Mouse (Mus musculus): ENCODE data around the gene Plcb3.

Plcb3 gene

DNA sequence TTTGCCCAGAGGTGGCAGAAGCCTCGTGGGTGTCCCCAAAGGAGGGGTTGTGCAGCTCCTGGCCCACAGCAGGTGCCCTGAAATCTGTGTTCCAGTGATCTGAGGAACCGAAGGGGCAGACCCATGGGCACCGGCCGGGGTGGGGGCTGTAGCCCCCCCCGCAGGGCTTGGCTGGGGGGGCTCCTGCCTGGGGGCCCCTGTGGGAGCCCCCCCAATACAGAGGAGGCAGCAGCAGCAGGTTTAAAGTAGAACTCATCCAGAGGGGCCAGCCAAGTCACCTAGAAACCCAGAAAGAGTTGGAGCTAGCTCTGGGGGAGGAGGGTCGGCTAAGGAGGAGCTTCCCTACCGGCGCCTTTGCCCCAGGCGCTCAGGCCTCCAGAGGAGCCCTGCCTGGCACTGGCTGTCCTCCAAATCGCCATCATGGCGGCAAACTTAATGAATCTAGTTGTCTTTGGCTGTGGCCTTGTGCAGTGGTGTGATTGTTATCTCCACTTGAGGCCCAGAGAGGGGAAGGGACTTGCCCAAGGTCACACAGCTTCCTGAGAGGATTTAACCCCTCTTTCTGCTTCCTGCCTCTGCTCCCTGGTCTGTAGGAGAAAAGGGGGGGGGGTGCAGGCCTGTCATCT, 5.7 kb downstream of the Plcb3 start:
- no peak for DNase-seq (ENCODE audit: extremely low spot score)

DNA sequence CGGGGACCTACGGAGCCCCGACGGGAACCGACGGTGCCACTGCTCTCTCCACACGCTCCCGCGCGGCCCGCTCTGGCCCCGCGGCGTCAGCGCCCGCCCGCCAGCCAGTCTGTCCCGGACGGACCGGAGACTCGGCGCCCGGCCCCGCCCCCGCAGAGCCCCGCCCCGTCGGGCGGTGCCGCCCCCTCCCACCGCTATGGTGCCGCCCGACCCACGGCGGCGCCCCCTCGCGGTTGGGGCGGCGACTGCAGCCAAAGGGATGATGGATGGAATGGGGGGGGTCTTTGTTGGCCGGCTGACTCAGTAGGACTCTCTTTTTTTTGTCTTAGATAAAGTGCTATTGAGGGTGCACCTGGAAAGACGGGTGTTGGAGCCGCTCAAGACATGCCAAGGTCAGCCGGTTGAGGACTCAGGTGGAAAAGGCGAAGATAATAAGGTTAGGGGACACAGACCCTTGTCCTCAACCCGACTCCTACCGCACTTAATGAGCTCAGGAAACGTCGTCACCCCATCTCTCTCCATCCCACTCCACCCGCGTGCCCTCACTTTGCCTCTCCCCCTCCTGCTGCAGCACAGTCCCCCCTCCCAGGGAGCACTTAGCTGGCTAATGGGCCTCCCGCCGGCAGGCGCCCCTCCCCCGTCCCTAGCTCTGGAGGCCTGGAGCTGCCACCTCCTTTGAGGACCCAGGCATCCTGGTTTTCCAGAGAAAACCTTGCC, 6.4 kb downstream of the Plcb3 start:
- DNase-seq (ENCODE audit: extremely low spot score): peak; percentile 81

DNA sequence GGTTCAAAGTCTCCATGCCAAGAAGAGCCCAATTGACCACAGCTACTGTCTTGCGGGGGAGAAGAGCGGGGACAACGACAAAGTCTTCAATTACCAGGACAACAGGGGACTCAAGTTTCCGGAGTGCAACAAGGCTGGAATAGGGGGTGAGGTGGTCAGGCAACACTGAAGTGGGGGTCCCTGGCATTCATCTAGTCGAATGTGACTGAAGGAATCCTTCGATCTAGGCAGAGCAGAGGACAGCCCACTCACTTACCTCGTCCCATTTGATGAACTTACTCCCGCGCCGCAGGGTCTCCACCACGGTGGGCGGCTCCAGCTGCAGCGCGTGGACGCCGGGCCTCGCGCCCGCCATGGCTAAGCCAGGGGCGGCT, 7.0 kb downstream of the Plcb3 start:
- DNase-seq (ENCODE audit: extremely low spot score): no peak

DNA sequence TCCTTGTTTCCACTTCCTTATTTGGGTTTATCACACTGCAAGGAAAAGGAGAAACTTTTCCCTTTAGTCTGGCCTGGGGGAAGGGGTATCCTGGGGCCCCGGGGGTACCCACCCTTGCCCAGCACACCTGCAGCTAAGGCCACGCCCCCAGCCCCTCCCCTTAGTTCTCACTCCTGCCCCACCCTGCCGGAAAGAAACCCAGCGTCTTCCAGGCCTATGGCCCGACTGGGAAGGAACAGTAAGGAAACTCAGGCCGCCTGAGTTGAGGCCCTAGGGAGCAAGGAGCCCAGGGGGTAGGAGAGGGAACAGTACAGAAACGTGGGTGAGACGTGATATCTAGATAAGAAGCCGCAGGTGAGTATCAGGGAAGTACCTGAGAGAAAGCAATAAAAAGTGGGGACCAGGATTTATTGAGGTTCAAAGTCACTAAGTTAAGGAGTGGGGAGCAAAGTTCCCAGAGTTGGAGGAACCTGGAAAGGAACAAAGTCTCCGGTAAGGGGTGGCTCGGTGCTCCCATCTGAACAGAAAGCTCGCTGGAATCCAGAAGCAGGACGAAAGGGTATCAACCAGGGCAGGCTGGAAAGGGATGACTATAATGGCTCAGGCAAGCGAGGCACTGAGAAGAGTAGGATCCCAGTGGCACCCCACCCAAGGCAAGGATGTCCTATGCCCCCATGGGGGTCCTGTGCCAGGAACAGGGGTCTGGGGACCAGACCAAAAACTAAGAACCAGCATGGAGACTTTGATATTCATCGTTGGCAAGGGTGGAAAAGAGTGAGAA, 7.6 kb downstream of the Plcb3 start:
- DNase-seq (ENCODE audit: extremely low spot score): no peak

DNA sequence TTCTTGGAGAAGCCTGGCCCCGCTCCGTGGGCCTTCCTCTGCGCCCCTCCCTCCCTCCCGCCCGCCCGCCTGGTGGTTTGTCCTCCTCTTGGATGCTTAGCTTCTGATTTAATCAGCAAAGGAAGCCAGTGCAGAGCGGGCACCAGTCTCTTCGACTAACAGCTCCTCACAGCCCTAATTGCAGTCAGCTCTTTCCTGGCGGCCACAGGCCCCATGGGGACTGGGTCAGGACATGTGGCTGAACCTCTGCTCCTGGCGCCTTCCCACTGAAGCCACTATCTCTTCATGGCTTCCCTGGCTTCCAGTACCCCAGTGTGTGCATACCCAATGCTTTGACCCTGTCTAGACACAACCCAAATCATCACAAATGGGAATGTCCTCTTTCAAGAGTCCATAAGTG, 19.8 kb downstream of the Plcb3 start:
- DNase-seq (ENCODE audit: extremely low spot score): no peak

DNA sequence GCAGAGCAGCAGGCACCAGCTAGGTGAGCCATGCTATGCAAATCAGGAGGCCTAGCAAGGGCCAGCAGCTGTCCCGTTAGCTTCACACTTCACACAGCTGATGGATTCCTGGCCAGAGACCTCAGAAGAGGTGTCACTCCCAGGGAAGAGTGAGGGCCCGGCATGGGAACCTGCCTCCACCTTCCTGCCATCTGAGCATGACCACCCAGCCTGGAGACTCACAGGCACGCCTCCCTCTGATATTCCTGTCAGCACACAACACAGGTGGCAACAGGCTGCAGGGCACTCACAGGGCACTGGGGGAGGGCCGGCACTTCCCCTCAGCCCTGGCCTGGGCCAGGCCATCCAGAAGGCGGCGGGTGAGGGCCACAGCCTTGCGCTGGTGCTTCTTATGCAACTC, 20.8 kb downstream of the Plcb3 start:
- no peak for DNase-seq (ENCODE audit: extremely low spot score)

DNA sequence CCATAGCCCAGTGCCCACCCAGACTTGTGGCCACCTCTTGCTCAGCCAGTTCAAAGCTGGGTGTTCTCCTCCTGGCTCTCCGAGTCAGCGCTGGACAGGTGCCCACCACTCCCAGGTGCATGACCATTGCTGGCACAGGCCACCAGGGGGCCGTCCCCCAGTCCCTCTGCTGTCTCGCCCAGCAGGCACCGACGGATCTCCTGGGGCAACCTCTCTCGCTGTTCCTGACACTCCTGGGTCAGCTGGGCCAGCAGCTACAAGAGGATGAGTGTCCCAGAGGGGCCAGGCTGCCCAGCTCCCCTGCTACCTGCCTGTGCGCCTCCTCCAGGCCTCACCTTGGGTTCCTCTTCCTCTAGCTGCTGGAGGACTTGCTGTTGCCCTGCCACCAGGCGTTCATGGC, 22.2 kb downstream of the Plcb3 start:
- no peak for DNase-seq (ENCODE audit: extremely low spot score)

DNA sequence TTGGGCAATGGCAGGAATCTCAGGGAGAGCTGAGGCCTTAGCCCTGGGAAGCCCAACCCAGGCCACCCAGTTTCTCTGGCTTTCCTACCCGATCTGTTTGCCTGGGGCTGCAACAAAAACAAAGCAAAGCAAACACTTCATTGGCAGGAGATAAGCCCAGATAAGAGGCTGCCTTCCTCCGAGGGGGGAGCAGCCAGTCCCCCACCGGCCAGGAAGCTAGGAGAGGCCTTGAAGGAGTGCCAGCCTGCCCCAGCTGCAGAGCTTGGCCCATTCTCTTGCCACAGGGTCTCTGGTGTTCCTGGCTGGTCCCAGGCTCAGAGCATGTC, 23.6 kb downstream of the Plcb3 start:
- no peak for DNase-seq (ENCODE audit: extremely low spot score)

DNA sequence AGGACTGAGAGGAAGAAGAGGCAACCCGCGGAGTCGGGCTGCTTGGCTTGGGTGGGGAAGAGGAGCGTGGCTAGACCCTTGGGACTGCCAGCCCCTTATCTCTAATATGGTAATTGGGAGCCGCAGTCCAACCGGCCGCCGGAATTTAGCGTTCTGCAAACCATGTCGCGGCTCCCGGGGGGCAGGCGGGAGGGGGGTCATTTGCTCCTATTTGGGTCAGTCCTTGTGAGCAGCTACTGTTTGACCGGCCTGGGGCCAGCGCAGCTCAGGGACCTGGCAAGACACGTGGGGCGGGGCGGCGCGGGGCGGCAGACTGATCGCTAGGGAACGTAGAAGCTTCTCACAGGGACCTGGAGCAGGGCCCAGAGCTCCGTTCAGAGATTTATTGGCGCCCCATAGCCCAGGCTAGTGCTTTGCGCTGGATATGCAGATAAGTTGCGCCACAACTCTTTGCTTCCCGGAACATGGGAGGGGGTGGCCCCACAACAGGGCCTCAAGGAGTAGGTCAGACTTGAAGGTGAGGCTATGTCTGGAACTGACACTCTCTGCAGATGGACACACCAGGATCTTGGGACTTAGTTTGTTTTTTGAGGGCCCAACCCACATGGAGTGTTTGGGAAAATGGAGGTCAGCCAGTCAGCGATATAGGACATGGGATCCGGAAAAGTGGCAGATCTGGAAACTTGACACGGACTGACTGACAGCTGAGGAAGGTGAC, 24.1 kb downstream of the Plcb3 start:
- peak; percentile 69 for DNase-seq (ENCODE audit: extremely low spot score)

DNA sequence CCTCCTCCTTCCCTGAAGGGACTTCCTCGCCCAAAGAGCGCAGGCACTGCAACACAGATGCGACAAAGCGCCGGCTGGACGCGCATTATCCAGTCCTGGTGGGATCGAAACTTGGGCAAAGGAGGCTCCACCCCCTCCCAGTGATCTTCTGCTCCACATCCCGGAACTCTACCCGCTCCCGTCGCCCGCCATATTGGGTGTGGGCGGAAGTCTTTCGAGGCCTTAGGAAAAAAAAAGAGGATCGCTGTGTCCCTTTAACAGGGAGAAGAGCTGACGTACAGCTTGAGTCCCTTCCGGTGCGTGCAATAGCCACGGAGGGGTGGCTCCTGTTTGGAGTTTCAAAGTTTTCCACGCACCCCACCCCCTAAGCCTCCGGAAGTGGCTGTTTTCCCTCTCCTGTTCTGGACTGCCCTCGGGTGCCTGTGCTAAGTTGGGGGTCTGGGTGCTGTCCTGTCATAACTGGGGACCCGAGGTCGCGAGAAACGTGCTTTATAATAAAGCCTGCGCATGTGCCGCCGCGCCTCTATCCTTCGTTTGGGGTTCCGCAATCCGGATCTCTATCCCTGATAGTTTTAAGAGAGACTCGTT, 24.8 kb downstream of the Plcb3 start:
- peak; percentile 91 for DNase-seq (ENCODE audit: extremely low spot score)

DNA sequence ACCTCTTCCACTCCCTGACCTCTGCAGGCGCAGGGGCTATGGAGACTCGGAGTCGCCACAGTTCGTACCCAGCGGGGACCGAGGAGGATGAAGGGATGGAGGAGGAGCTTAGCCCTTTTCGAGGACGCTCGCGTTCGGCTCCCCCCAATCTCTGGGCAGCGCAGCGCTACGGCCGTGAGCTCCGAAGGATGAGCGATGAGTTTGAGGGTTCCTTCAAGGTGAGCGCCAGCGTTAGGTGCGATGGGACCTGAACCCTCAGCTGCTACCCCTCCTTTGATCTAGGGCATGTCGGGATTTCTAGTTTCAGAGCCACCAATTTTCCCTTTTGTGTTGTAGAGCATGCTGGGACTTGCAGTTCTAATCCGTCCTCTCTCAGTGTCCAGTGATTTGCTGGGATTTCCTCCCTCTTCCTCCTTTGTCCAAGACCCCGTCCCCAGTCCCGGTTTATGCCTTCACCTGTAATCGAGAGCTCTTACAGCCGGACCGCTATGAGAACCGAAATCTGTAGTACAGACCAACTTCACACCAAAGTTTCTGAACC, 25.6 kb downstream of the Plcb3 start:
- peak; percentile 83 for DNase-seq (ENCODE audit: extremely low spot score)

DNA sequence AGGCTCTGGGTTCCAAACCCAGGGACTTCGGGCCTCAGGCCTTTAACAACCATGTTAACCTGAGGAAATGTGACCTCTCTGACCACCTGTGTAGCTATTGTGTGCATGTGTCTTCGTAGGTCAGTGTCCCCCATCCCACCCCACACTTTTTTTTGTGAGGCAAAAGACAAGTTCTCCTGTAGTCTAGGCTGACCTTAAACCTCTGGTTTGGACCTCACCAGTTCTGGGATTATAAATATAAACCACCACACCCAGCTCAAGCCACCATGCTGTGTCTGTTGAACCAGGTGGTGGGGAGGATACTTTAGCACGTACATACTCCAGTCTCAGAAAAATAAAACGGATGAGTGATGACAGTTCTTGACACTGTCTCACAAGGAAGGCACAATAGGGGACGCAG, 26.3 kb downstream of the Plcb3 start:
- no peak for DNase-seq (ENCODE audit: extremely low spot score)

DNA sequence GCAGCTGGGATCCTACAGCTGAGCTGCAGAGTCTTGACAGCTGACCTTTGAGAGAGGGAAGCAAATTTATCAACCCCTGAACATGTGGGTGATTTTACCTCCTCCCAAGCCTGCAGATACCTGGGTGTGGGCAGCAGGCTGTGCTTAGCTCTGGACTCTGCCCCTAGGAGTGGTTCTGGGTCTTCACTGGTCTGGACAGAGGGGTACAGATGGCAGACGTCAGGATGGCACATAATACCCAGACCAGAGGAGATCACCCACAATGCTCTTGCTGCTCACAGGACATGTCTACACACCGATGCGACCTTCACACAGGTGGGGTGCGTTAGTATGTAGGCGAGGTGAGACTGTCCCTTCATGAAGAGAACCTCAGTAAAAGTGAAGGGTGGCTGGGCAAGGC, 26.7 kb downstream of the Plcb3 start:
- no peak for DNase-seq (ENCODE audit: extremely low spot score)

DNA sequence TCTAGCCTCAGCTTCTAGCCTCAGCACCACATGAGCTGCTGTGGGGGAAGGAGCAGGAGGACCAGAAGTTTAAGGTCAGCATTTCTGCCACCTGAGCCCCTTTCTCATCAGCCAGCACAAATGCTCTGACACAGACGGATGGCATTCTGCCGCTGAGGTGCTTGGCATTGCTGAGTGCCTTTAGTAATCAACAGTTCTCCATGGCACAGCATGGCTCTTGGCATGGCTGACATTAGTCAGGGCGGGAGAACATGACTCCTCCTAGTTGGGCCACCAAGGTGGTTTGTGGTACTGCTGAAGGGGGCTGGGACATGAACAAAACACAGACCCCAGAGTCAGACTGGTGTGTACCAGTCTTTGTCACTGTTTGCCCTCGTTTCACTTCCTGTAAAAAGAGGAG, 28.1 kb downstream of the Plcb3 start:
- no peak for DNase-seq (ENCODE audit: extremely low spot score)

DNA sequence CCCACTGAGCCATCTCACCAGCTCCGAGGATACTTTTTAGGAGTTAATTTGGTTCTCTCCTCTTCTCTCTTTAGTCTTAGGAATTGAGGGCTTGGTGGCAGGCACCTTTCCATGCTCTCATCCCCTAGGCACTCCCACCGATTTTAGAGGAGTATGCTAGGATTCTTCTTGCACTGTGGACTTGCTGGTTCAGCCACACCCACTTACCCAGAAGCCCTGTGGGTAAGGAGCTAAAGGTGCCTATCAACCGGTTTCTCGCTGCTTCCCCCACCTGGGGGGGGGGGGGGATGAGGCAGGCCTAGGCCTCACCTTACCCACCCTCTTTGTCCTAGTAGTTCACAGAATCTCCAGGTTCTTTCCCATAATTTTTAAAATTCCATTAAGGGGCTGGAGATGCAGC, 28.5 kb downstream of the Plcb3 start:
- no peak for DNase-seq (ENCODE audit: extremely low spot score)

DNA sequence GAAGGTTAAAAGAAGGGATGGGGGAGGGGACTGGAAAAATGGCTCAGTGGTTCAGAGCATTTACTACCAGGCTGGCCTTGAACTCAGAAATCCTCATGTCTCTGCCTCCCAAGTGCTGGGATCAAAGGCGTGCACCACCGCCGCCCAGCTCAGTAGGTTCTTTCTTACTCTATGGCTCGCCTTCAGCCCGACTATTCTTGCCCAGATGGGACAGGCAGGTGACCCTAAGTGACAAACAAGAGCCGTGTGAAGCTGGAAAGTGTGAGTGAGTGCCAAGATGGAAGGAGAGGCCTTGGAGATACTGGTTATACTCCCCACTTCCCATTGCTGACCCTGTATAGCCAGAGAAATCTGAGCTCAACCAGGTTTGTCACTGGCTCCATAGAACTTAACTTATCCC, 32.6 kb downstream of the Plcb3 start:
- no peak for DNase-seq (ENCODE audit: extremely low spot score)

DNA sequence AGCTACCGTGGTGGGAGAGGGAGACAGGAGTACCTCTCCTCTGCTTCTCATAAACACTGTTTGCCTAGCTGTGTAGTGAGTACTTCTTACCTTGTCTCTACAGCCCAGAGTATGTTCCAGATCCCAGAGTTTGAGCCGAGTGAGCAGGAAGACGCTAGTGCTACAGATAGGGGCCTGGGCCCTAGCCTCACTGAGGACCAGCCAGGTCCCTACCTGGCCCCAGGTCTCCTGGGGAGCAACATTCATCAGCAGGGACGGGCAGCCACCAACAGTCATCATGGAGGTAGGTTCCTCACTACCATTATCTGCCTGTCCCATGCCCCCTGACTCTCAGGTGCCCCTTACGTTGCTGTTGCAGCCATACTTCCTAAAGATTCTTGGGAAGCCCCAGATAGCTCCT, 33.5 kb downstream of the Plcb3 start:
- no peak for DNase-seq (ENCODE audit: extremely low spot score)

DNA sequence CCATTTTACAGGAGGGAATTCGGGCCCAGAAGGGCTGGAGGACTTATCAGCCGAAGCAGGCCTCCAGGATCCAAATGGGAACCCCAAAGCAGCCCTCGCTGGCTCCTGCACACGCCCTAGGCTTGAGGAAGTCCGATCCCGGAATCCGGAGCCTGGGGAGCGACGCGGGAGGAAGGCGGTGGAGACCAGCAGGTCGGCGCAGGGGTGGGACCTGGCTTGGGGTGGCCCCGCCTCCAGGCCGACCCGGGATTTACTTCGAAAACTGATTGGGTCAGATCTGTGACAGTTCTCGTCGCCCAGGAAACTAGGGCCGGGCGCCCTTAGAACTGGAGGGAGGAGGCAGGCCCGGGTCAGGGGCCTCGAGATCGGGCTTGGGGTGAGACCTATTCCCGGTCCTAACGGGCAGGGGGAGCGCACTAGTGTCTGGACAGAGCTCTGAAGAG, 34.0 kb downstream of the Plcb3 start, which contains the start of gene Gpr137:
Gene Gpr137 (minus strand): TSS at position 232 of the 443 bp plus-strand sequence.
- DNase-seq (ENCODE audit: extremely low spot score): peak; percentile 91

DNA sequence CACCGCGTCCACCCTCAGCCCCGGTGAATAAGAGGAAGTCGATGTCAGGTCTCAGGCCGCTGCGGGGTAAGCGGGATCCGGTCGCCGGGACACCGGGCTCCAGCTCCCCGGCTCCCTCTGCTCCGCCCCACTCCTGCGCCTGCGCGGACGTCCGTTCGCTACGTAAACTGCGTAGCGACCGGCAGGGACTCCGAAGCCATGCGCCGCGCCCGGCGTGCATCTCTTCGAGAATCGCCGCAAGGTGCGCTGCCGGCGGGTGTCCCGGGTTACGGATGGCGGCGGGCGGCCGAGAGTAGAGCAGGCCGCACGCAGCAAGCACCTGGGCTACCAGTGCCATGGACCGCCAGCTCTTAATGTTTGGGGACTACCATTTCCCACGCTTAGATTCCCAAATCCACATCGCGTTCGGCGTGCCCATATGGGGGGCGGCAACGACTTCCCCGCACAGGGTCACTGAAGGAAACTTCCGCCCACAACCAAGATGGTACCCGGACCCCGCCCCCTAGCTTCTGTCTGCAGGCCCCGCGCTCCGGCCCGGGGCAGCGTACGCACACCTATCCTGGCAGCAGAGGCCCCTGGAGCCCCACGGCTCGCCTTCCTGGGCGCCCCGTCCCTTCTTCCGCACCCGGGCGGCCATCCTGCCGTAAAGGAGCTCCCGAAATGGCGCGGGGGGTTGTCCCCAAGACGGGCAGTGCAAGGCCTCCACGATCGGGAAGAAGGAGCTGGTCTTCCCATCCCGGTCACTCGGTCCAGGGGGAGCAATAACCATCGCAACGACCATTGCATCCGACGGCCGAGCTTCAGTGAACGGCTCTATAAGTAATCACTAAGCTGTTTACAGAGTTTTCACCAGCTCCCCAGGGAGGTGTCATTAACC, 34.7 kb downstream of the Plcb3 start, which contains the start of gene Bad:
Gene Bad (plus strand): TSS at position 490 of the 877 bp plus-strand sequence.
- peak; percentile 96 for DNase-seq (ENCODE audit: extremely low spot score)

Measured in embryo, embryonic 9.5 days (tissue).